Mouse (Mus musculus) myocyte (in vitro differentiated cells): ENCODE measurements around the gene Polr2f. TPM values are rescaled to one million over a fixed set of nuclear protein-coding genes. Genes with fewer than 3 reads are reported as not detected.

Experiments used
- H3K27me3 ChIP-seq: one replicate; pipeline ENCODE4 v1.6.1; 2011; ENCODE audit not compliant: control insufficient read depth, insufficient read depth, insufficient read length
- H3K36me3 ChIP-seq: one replicate; pipeline ENCODE4 v1.6.1; 2011; ENCODE audit not compliant: control insufficient read depth, insufficient read depth
- H3K4me2 ChIP-seq: one replicate; pipeline ENCODE4 v1.6.1; 2011; ENCODE audit warnings: low read depth, control low read depth
- H3K4me3 ChIP-seq: one replicate; pipeline ENCODE4 v1.5.1; 2011; ENCODE audit warnings: mild to moderate bottlenecking, control low read depth, moderate library complexity
- H3K79me2 ChIP-seq: one replicate; pipeline ENCODE4 v1.6.1; 2011; ENCODE audit not compliant: control insufficient read depth, insufficient read depth
- H3ac ChIP-seq: one replicate; pipeline ENCODE4 v1.6.1; 2011; ENCODE audit not compliant: control insufficient read depth, insufficient read length
- CEBPB ChIP-seq: IDR thresholded peaks from 2 replicates; pipeline ENCODE4 v1.6.1; 2011; ENCODE audit warnings: mild to moderate bottlenecking, moderate library complexity; ENCODE audit not compliant: poor library complexity, insufficient read depth, severe bottlenecking
- E2F4 ChIP-seq: IDR thresholded peaks from one replicate; pipeline ENCODE4 v1.6.1; 2011; ENCODE audit warnings: mild to moderate bottlenecking, control low read depth, moderate library complexity; ENCODE audit not compliant: insufficient read depth
- MAX ChIP-seq: IDR thresholded peaks from one replicate; pipeline ENCODE4 v1.6.1; 2011; ENCODE audit warnings: low read depth, mild to moderate bottlenecking, control low read depth
- MYOD1 ChIP-seq, 3 experiments: IDR thresholded peaks; one replicate each; pipeline ENCODE4 v1.6.1; 2011; ENCODE audit warnings: control low read depth in 2 of 3, low read depth in 2 of 3, mild to moderate bottlenecking in 2 of 3, moderate library complexity in 1 of 3; ENCODE audit not compliant: insufficient read length in 2 of 3, control insufficient read depth in 1 of 3
- MYOG ChIP-seq, 3 experiments: IDR thresholded peaks; one replicate each; pipeline ENCODE4 v1.6.1; 2011; ENCODE audit warnings: control low read depth in 2 of 3, low read depth in 2 of 3, mild to moderate bottlenecking in 2 of 3; ENCODE audit not compliant: insufficient read length in 2 of 3, control insufficient read depth in 1 of 3, insufficient read depth in 1 of 3
- POLR2A ChIP-seq: IDR thresholded peaks from one replicate; pipeline ENCODE4 v1.6.1; 2011; ENCODE audit warnings: low read depth, mild to moderate bottlenecking, control low read depth, moderate library complexity; ENCODE audit not compliant: insufficient read length
- POLR2AphosphoS2 ChIP-seq: IDR thresholded peaks from one replicate; pipeline ENCODE4 v1.6.1; 2011; ENCODE audit warnings: low read depth, control low read depth; ENCODE audit not compliant: insufficient read length
- REST ChIP-seq: IDR thresholded peaks from one replicate; pipeline ENCODE4 v1.6.1; 2011; ENCODE audit warnings: mild to moderate bottlenecking, control low read depth, moderate library complexity; ENCODE audit not compliant: insufficient read depth, insufficient read length
- SRF ChIP-seq: IDR thresholded peaks from one replicate; pipeline ENCODE4 v1.6.1; 2011; ENCODE audit warnings: low read depth; ENCODE audit not compliant: control insufficient read depth, insufficient read length
- TCF12 ChIP-seq: IDR thresholded peaks from one replicate; pipeline ENCODE4 v1.6.1; 2011; ENCODE audit warnings: mild to moderate bottlenecking, control low read depth; ENCODE audit not compliant: poor library complexity, insufficient read depth, severe bottlenecking
- TCF3 ChIP-seq: IDR thresholded peaks from one replicate; pipeline ENCODE4 v1.6.1; 2011; ENCODE audit warnings: low read depth, control low read depth; ENCODE audit not compliant: insufficient read length
- USF1 ChIP-seq: IDR thresholded peaks from one replicate; pipeline ENCODE4 v1.6.1; 2011; ENCODE audit warnings: low read depth, mild to moderate bottlenecking, control low read depth, moderate library complexity
- polyA plus RNA-seq: library from polyadenylated mRNA; unstranded; fragments of >200 nt; fragmentation: generic; extraction: Trizol; gene quantifications from one replicate; pipeline ENCODE4 v1.2.1, GENCODE M21; 2012; ENCODE audit warnings: missing spikeins

Gene Polr2f
- polyA plus RNA-seq, 1 experiment: 388 TPM

GRCm38 (mm10) chr15:79191426-79191825 is 50.6 kb downstream of the Polr2f start:
- H3K79me2 ChIP-seq: no peaks in the 10 kb centered on the region
- peaks cover 44% of the 10 kb centered on the region for H3K27me3 ChIP-seq
- no peak overlapping the region for H3ac ChIP-seq
- H3K4me3 ChIP-seq: no peak overlapping the region
- no peaks in the 10 kb centered on the region for H3K36me3 ChIP-seq
- no peak overlapping the region for H3K4me2 ChIP-seq
- no peak for TF ChIP-seq POLR2AphosphoS2
- no peak for TF ChIP-seq MYOG (IDR thresholded peaks at IDR 0.05; ENCODE audit: control insufficient read depth in 1 of 3, insufficient read depth in 1 of 3, insufficient read length in 2 of 3, low read depth in 2 of 3)
- no peak for TF ChIP-seq USF1
- no peak for TF ChIP-seq CEBPB
- TF ChIP-seq REST: no peak
- TF ChIP-seq TCF12: no peak
- no peak for TF ChIP-seq POLR2A

DNA sequence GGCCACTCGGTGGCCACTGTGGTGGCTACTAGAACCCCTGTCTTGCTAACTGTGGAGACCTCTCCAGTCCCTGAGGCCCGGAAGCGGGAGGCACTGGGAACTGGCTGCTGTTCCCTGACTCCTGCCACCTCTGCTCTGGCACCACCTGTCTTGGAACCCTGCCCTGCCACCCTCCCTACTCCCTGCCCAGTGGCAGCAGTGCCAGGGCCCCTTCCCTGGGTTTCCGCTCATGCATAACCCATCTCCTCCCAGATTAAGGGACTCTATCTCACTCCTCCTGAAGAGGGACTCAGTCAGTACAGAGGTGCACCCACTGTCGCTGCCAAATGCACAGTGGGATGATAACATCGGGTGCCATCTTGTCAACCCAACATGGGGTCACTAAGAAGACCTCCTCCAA is 51.6 kb downstream of the Polr2f start:
- Histone ChIP-seq H3K36me3 (no peaks in the 10 kb centered on the region), H3K4me2 (no peak overlapping the region)

GRCm38 (mm10) chr15:79192885-79193845 is 52.4 kb downstream of the Polr2f start:
- no peak overlapping the region for H3K4me2 ChIP-seq
- no peak for TF ChIP-seq POLR2A
- TF ChIP-seq TCF12: no peak
- no peak for TF ChIP-seq POLR2AphosphoS2
- TF ChIP-seq MAX: no peak
- peak in 1 of 3 experiments; percentile 7 for TF ChIP-seq MYOD1 (IDR thresholded peaks at IDR 0.05; ENCODE audit: control insufficient read depth in 1 of 3, insufficient read length in 2 of 3, low read depth in 2 of 3)
- TF ChIP-seq MYOG (IDR thresholded peaks at IDR 0.05; ENCODE audit: control insufficient read depth in 1 of 3, insufficient read depth in 1 of 3, insufficient read length in 2 of 3, low read depth in 2 of 3): peak in 1 of 3 experiments; percentile 14
- TF ChIP-seq SRF: no peak
- no peak for TF ChIP-seq REST
- TF ChIP-seq E2F4: no peak
- no peak for TF ChIP-seq USF1
- TF ChIP-seq CEBPB: no peak
- H3K4me3 ChIP-seq: no peak overlapping the region
- peaks cover 45% of the 10 kb centered on the region for H3K27me3 ChIP-seq
- H3K36me3 ChIP-seq: no peaks in the 10 kb centered on the region
- no peaks in the 10 kb centered on the region for H3K79me2 ChIP-seq
- no peak overlapping the region for H3ac ChIP-seq

More for the DNA sequence above, 51.6 kb downstream of the Polr2f start:
- TF ChIP-seq USF1: no peak
- TF ChIP-seq TCF12: no peak
- no peak for TF ChIP-seq SRF
- TF ChIP-seq REST: no peak
- TF ChIP-seq MYOG (IDR thresholded peaks at IDR 0.05; ENCODE audit: control insufficient read depth in 1 of 3, insufficient read depth in 1 of 3, insufficient read length in 2 of 3, low read depth in 2 of 3): no peak
- no peak for TF ChIP-seq POLR2A
- no peak for TF ChIP-seq POLR2AphosphoS2
- no peak for TF ChIP-seq TCF3
- TF ChIP-seq MYOD1 (IDR thresholded peaks at IDR 0.05; ENCODE audit: control insufficient read depth in 1 of 3, insufficient read length in 2 of 3, low read depth in 2 of 3): no peak
- TF ChIP-seq CEBPB: no peak
- TF ChIP-seq MAX: no peak
- TF ChIP-seq E2F4: no peak
- H3ac ChIP-seq: no peak overlapping the region
- H3K4me3 ChIP-seq: no peak overlapping the region
- H3K79me2 ChIP-seq: no peaks in the 10 kb centered on the region
- H3K27me3 ChIP-seq: peaks cover 45% of the 10 kb centered on the region

- Histone ChIP-seq H3ac (no peak overlapping the region), H3K4me3 (no peak overlapping the region), H3K4me2 (no peak overlapping the region), H3K36me3 (no peaks in the 10 kb centered on the region), H3K27me3 (peaks cover 45% of the 10 kb centered on the region), H3K79me2 (no peaks in the 10 kb centered on the region)
- TF ChIP-seq MYOD1 (IDR thresholded peaks at IDR 0.05; ENCODE audit: control insufficient read depth in 1 of 3, insufficient read length in 2 of 3, low read depth in 2 of 3) (no peak), E2F4 (no peak), MYOG (IDR thresholded peaks at IDR 0.05; ENCODE audit: control insufficient read depth in 1 of 3, insufficient read depth in 1 of 3, insufficient read length in 2 of 3, low read depth in 2 of 3) (no peak), SRF (no peak), MAX (no peak)
Observed at GRCm38 (mm10) chr15:79194048-79194447, 53.2 kb downstream of the Polr2f start.

GRCm38 (mm10) chr15:79194946-79195345 is 54.1 kb downstream of the Polr2f start:
- TF ChIP-seq SRF: no peak
- no peak for TF ChIP-seq TCF3
- no peak for TF ChIP-seq USF1
- no peak for TF ChIP-seq MYOG (IDR thresholded peaks at IDR 0.05; ENCODE audit: control insufficient read depth in 1 of 3, insufficient read depth in 1 of 3, insufficient read length in 2 of 3, low read depth in 2 of 3)
- no peak for TF ChIP-seq POLR2AphosphoS2
- H3K4me3 ChIP-seq: no peak overlapping the region
- H3K36me3 ChIP-seq: no peaks in the 10 kb centered on the region
- no peak overlapping the region for H3ac ChIP-seq
- no peak overlapping the region for H3K4me2 ChIP-seq
- no peaks in the 10 kb centered on the region for H3K79me2 ChIP-seq
- H3K27me3 ChIP-seq: peaks cover 45% of the 10 kb centered on the region
